Mouse (Mus musculus): ENCODE results near the gene Pabpc4. TPM values are rescaled to one million over a fixed set of nuclear protein-coding genes. Genes with fewer than 3 reads are reported as not detected.
"Not testable (repeated sequence)": the region's sequence is repeated elsewhere in the genome, so short reads cannot be mapped to it uniquely, and the experiment has no call there.

Gene Pabpc4
- polyA plus RNA-seq, 1 experiment from 2014 or later = 51.3 TPM

GRCm38 (mm10) chr4:123333151-123333550 lies 71.0 kb downstream of the Pabpc4 start:
- ATAC-seq (replicated peaks; ENCODE audit: insufficient number of reproducible peaks, insufficient read depth, low FRiP score, low read depth) = no peak
- Histone ChIP-seq H3K4me3 (no peak overlapping the region), H3K27me3 (0 out of 2 replicates have a peak, but pooled peaks cover under 1% of the 10 kb centered on the region), H3K4me2 (no peak overlapping the region), H3K27ac (no peak overlapping the region), H3K9ac (no peak overlapping the region), H3K36me3 (no peaks in the 10 kb centered on the region), H3K9me3 (replicated peaks) (no peaks in the 10 kb centered on the region), H3K4me1 (replicated peaks) (no peaks in the 10 kb centered on the region)
- WGBS = 93% methylated on average over 4 of the region's 4 CpGs

GRCm38 (mm10) chr4:123334177-123334576 lies 72.0 kb downstream of the Pabpc4 start:
- Histone ChIP-seq H3K4me1 (replicated peaks) (no peaks in the 10 kb centered on the region), H3K36me3 (no peaks in the 10 kb centered on the region), H3K9ac (no peak overlapping the region), H3K9me3 (replicated peaks) (no peaks in the 10 kb centered on the region), H3K27ac (no peak overlapping the region), H3K4me2 (no peak overlapping the region), H3K27me3 (peaks cover 7% of the 10 kb centered on the region), H3K4me3 (no peak overlapping the region)
- WGBS = 70% methylated on average over 3 of the region's 3 CpGs
- no peak for ATAC-seq (replicated peaks; ENCODE audit: insufficient number of reproducible peaks, insufficient read depth, low FRiP score, low read depth)

GRCm38 (mm10) chr4:123335244-123335643 lies 73.1 kb downstream of the Pabpc4 start:
- not testable (repeated sequence) for ATAC-seq (replicated peaks; ENCODE audit: insufficient number of reproducible peaks, insufficient read depth, low FRiP score, low read depth); H3K27ac ChIP-seq; H3K9me3 ChIP-seq (replicated peaks); H3K36me3 ChIP-seq; H3K4me3 ChIP-seq; H3K4me2 ChIP-seq; H3K9ac ChIP-seq; H3K4me1 ChIP-seq (replicated peaks)
- 76% methylated on average over 10 of the region's 10 CpGs for WGBS
- peaks cover 11% of the 10 kb centered on the region for H3K27me3 ChIP-seq

- 64% methylated on average over 14 of the region's 14 CpGs for WGBS
- Histone ChIP-seq H3K27me3 (peaks cover 19% of the 10 kb centered on the region), H3K4me2 (no peak overlapping the region), H3K27ac (no peak overlapping the region), H3K4me3 (no peak overlapping the region), H3K36me3 (no peaks in the 10 kb centered on the region), H3K9me3 (replicated peaks) (no peaks in the 10 kb centered on the region), H3K4me1 (replicated peaks) (no peaks in the 10 kb centered on the region), H3K9ac (no peak overlapping the region)
- no peak for ATAC-seq (replicated peaks; ENCODE audit: insufficient number of reproducible peaks, insufficient read depth, low FRiP score, low read depth)
Observed at GRCm38 (mm10) chr4:123335796-123336585, 73.8 kb downstream of the Pabpc4 start.

- no peak overlapping the region for H3K4me3 ChIP-seq
- 71% methylated on average over 4 of the region's 4 CpGs for WGBS
- no peak for ATAC-seq (replicated peaks; ENCODE audit: insufficient number of reproducible peaks, insufficient read depth, low FRiP score, low read depth)
Observed at GRCm38 (mm10) chr4:123337693-123338092, 75.5 kb downstream of the Pabpc4 start.

GRCm38 (mm10) chr4:123340232-123340631 lies 78.1 kb downstream of the Pabpc4 start:
- H3K27me3 ChIP-seq = peaks cover 51% of the 10 kb centered on the region
- WGBS = 59% methylated on average over 5 of the region's 5 CpGs
- H3K4me1 ChIP-seq (replicated peaks) = peaks cover 17% of the 10 kb centered on the region
- H3K4me2 ChIP-seq = no peak overlapping the region
- no peak overlapping the region for H3K4me3 ChIP-seq
- no peaks in the 10 kb centered on the region for H3K9me3 ChIP-seq (replicated peaks)
- no peaks in the 10 kb centered on the region for H3K36me3 ChIP-seq
- no peak overlapping the region for H3K9ac ChIP-seq
- no peak for ATAC-seq (replicated peaks; ENCODE audit: insufficient number of reproducible peaks, insufficient read depth, low FRiP score, low read depth)
- H3K27ac ChIP-seq = no peak overlapping the region

More at GRCm38 (mm10) chr4:123337693-123338092, 75.5 kb downstream of the Pabpc4 start:
- peaks cover 6% of the 10 kb centered on the region for H3K4me1 ChIP-seq (replicated peaks)
- no peak overlapping the region for H3K9ac ChIP-seq
- H3K36me3 ChIP-seq = no peaks in the 10 kb centered on the region
- H3K9me3 ChIP-seq (replicated peaks) = no peaks in the 10 kb centered on the region
- no peak overlapping the region for H3K4me2 ChIP-seq
- H3K27ac ChIP-seq = no peak overlapping the region
- H3K27me3 ChIP-seq = peaks cover 36% of the 10 kb centered on the region

GRCm38 (mm10) chr4:123342091-123342641 lies 80.0 kb downstream of the Pabpc4 start:
- Histone ChIP-seq H3K27me3 (peaks cover 51% of the 10 kb centered on the region), H3K36me3 (no peaks in the 10 kb centered on the region), H3K4me2 (peak overlapping the region; percentile 92), H3K4me3 (peak overlapping the region; percentile 58), H3K9me3 (replicated peaks) (no peaks in the 10 kb centered on the region), H3K4me1 (replicated peaks) (peaks cover 17% of the 10 kb centered on the region), H3K9ac (peak overlapping the region; percentile 22; the same call in 1 of the 2 replicates), H3K27ac (no peak overlapping the region)
- 3% methylated on average over 43 of the region's 43 CpGs for WGBS
- peak; percentile 15; the same call in 1 of the 2 replicates for ATAC-seq (replicated peaks; ENCODE audit: insufficient number of reproducible peaks, insufficient read depth, low FRiP score, low read depth)

- no peaks in the 10 kb centered on the region for H3K9me3 ChIP-seq (replicated peaks)
- H3K4me2 ChIP-seq = peak within 1 kb of the TSS; percentile 92
- ATAC-seq (replicated peaks; ENCODE audit: insufficient number of reproducible peaks, insufficient read depth, low FRiP score, low read depth) = peak; percentile 78
- H3K27ac ChIP-seq = no peak within 1 kb of the TSS
- H3K36me3 ChIP-seq = no peaks in the 10 kb centered on the region
- peaks cover 51% of the 10 kb centered on the region for H3K27me3 ChIP-seq
- H3K9ac ChIP-seq = peak within 1 kb of the TSS; percentile 35; the same call in 1 of the 2 replicates
- under 1% methylated on average over 65 of the region's 65 CpGs for WGBS
- peaks cover 17% of the 10 kb centered on the region for H3K4me1 ChIP-seq (replicated peaks)
- H3K4me3 ChIP-seq = peak within 1 kb of the TSS; percentile 58
Observed at GRCm38 (mm10) chr4:123342642-123343470, 80.7 kb downstream of the Pabpc4 start, which contains the start of gene Bmp8a. Gene Bmp8a (minus strand): TSS chr4:123343252.

GRCm38 (mm10) chr4:123343471-123343789 lies 81.3 kb downstream of the Pabpc4 start:
- H3K9me3 ChIP-seq (replicated peaks) = no peaks in the 10 kb centered on the region
- peaks cover 48% of the 10 kb centered on the region for H3K27me3 ChIP-seq
- no peak overlapping the region for H3K9ac ChIP-seq
- ATAC-seq (replicated peaks; ENCODE audit: insufficient number of reproducible peaks, insufficient read depth, low FRiP score, low read depth) = no peak
- peak overlapping the region; percentile 58 for H3K4me3 ChIP-seq
- 4% methylated on average over 6 of the region's 6 CpGs for WGBS
- H3K36me3 ChIP-seq = peaks cover 4% of the 10 kb centered on the region; the same call in 1 of the 2 replicates
- H3K4me2 ChIP-seq = peak overlapping the region; percentile 92
- H3K4me1 ChIP-seq (replicated peaks) = peaks cover 17% of the 10 kb centered on the region
- no peak overlapping the region for H3K27ac ChIP-seq
